12 mouse cellular contexts compared by ENCODE assay signal in genomic region chr9:103124746-103125145, GRCm38 (mm10).
"Had no signal": no experiment of that assay in that cellular context is flagged by ENCODE, and none has a peak within 500 bp of the region (broad histone marks: within the 10 kb centered on the region; RNA-seq: fewer than 3 reads in every experiment).

No protein-coding gene starts in this region.

- DNase-seq: left cerebral cortex, postnatal 4 days; liver; liver, embryonic 13.5 days; liver, postnatal 0 days; lung, adult 18-20 months; lung, adult 2 months; lung, embryonic 14.5 days; lung, postnatal 10 days; lung, postnatal 14 days; lung, postnatal 36 days; lung, postnatal 4 days; midbrain, embryonic 14.5 days had no signal
